9 mouse cellular contexts compared by ENCODE assay signal in the genomic region with DNA sequence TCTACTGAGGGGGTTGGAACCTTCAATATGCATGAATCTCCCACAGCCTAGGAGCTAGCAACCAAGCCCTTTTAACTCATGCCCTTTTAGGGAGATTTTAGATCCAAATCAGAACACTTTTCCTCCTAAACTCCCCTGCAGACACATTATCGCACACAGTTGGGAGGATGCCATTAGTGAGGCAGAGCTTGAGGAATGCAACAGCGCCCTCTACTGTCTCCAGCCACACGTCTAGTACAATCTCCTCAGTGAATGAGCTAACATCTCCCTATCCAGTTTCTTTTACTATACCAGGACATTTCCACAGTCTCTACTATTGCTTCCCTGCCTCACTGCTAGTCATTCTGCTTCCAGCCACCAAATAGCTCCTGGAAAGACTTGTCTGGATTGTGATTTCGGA. TPM values are rescaled to one million over a fixed set of nuclear protein-coding genes. Genes with fewer than 3 reads are reported as not detected.
A peak's percentile ranks its signal among the peaks of the same experiment; 100 is the strongest.
DNase-seq lines count a peak whose midpoint lies in the region; ATAC-seq and TF ChIP-seq lines count a peak whose summit lies in the region.
"Had no signal": no experiment of that assay in that cellular context is flagged by ENCODE, and none has a peak within 500 bp of the region (broad histone marks: within the 10 kb centered on the region; RNA-seq: fewer than 3 reads in every experiment).

No protein-coding gene starts in this region.

- H3K27ac ChIP-seq in thymus, adult 2 months (ENCODE audit: control insufficient read depth, insufficient read depth, low read length), result no peak overlapping the region
- no peak overlapping the region for H3K27ac ChIP-seq in gastrocnemius, adult 2 months
- no peak overlapping the region for H3K27ac ChIP-seq in kidney, postnatal 0 days
- no peak overlapping the region for H3K27ac ChIP-seq in limb, embryonic 13.5 days

- H3K36me3 ChIP-seq in thymus, adult 2 months (ENCODE audit: control insufficient read depth, insufficient read depth, low read length), result no peaks in the 10 kb centered on the region
- H3K36me3 ChIP-seq in kidney, postnatal 0 days (ENCODE audit: insufficient read depth, low read length), result no peaks in the 10 kb centered on the region
- H3K36me3 ChIP-seq in limb, embryonic 13.5 days, result no peaks in the 10 kb centered on the region

- no peak overlapping the region for H3K4me2 ChIP-seq in kidney, postnatal 0 days (ENCODE audit: low read length)
- H3K4me2 ChIP-seq in limb, embryonic 13.5 days (replicated peaks), result no peak overlapping the region

- TF ChIP-seq POLR2A in thymus, adult 2 months (IDR thresholded peaks at IDR 0.05; ENCODE audit: control insufficient read depth, extremely low read depth, insufficient read depth, low read length, poor library complexity), result no peak

- WGBS in thymus, adult 2 months, result 8% methylated on average over 4 of the region's 4 CpGs
- WGBS in kidney, postnatal 0 days, result 22% methylated on average over 4 of the region's 4 CpGs
- 12% methylated on average over 4 of the region's 4 CpGs for WGBS in limb, embryonic 13.5 days

- H3K4me3 ChIP-seq in thymus, adult 2 months (ENCODE audit: control insufficient read depth, insufficient read depth, low read length), result no peak overlapping the region
- H3K4me3 ChIP-seq in gastrocnemius, adult 2 months, result no peak overlapping the region
- H3K4me3 ChIP-seq in kidney, postnatal 0 days (replicated peaks; ENCODE audit: low read depth, low read length), result no peak overlapping the region
- H3K4me3 ChIP-seq in limb, embryonic 13.5 days, result no peak overlapping the region
- H3K4me3 ChIP-seq: megakaryocyte, embryonic 14.5 days had no signal

- H3K4me1 ChIP-seq in thymus, adult 2 months (replicated peaks; ENCODE audit: control insufficient read depth, insufficient read depth, low read length), result no peaks in the 10 kb centered on the region
- no peaks in the 10 kb centered on the region for H3K4me1 ChIP-seq in kidney, postnatal 0 days (replicated peaks; ENCODE audit: insufficient read depth, low read length)
- peaks cover 22% of the 10 kb centered on the region; the same call in 1 of the 2 replicates for H3K4me1 ChIP-seq in limb, embryonic 13.5 days
- H3K4me1 ChIP-seq: megakaryocyte, embryonic 14.5 days had no signal

- H3K9me3 ChIP-seq in kidney, postnatal 0 days (replicated peaks; ENCODE audit: low read length), result no peaks in the 10 kb centered on the region
- H3K9me3 ChIP-seq in limb, embryonic 13.5 days, result no peaks in the 10 kb centered on the region
- H3K9me3 ChIP-seq: megakaryocyte, embryonic 14.5 days had no signal

- no peak for ATAC-seq in kidney, postnatal 0 days (replicated peaks; ENCODE audit: low FRiP score, low read depth)
- peak; percentile 77; the same call in 1 of the 2 replicates for ATAC-seq in limb, embryonic 13.5 days (ENCODE audit: low FRiP score, low read depth)

- no peaks in the 10 kb centered on the region for H3K27me3 ChIP-seq in thymus, adult 2 months (ENCODE audit: control insufficient read depth, insufficient read depth, low read length)
- H3K27me3 ChIP-seq in kidney, postnatal 0 days (ENCODE audit: insufficient read depth, low read length), result no peaks in the 10 kb centered on the region
- peaks cover 2% of the 10 kb centered on the region; the same call in 1 of the 2 replicates for H3K27me3 ChIP-seq in limb, embryonic 13.5 days

- no peak overlapping the region for H3K9ac ChIP-seq in kidney, postnatal 0 days (ENCODE audit: low read depth, low read length)
- no peak overlapping the region for H3K9ac ChIP-seq in limb, embryonic 13.5 days

- DNase-seq in thymus, adult 2 months, result peak; percentile 0
- no peak for DNase-seq in thymus, postnatal 10 days (ENCODE audit: low spot score in 2 of 2)
- peak; percentile 60 to 78 for DNase-seq in cerebellum, postnatal 25 days
- DNase-seq in gastrocnemius, adult 2 months, result peak; percentile 59
- peak; percentile 87 for DNase-seq in kidney, postnatal 0 days (ENCODE audit: low spot score)
- DNase-seq in ovary, postnatal 10 days (ENCODE audit: low spot score), result peak; percentile 29
- DNase-seq in B cell, adult 2 months, result no peak

- no peak for TF ChIP-seq CTCF in thymus, adult 2 months (IDR thresholded peaks at IDR 0.05; ENCODE audit: borderline replicate concordance, control insufficient read depth, extremely low read depth, insufficient read depth, low read length, poor library complexity)
- peak; percentile 75 for TF ChIP-seq CTCF in gastrocnemius, adult 2 months (IDR thresholded peaks at IDR 0.05)
- TF ChIP-seq CTCF in kidney, postnatal 0 days (IDR thresholded peaks at IDR 0.05; ENCODE audit: low read depth), result peak; percentile 82

- intact Hi-C loops in gastrocnemius, adult 2 months (cut with DNase I), result no loop called here

RNA-seq across cellular contexts. Expression of gene 1700080O16Rik, which starts 59.3 kb away (rescaled TPM):
- polyA plus RNA-seq in thymus, adult 2 months (2012; rRNA removed), result 0.15 TPM in 1 of 2 replicates, not detected in the other
- total RNA-seq in gastrocnemius, adult 2 months (2021), result not detected
- not detected in 2 replicates for polyA plus RNA-seq in kidney, postnatal 0 days (2015; fragmentation: Nextera tagmentation; extraction: Ambion mirVana)
- polyA plus RNA-seq in limb, embryonic 13.5 days (2015; fragmentation: Nextera tagmentation; extraction: Ambion mirVana), result not detected in 2 replicates

Comparison
In these comparisons a context has a peak if more than half of its experiments do, and no peak if none do; other contexts are left out.
1. DNase-seq: peak in thymus, adult 2 months (single experiment), cerebellum, postnatal 25 days (2 of 2), gastrocnemius, adult 2 months (single experiment), kidney, postnatal 0 days (single experiment) and ovary, postnatal 10 days (single experiment); none in thymus, postnatal 10 days (0 of 2) and B cell, adult 2 months (0 of 2).